Mouse (Mus musculus): ENCODE measurements around the gene Limd1. TPM values are rescaled to one million over a fixed set of nuclear protein-coding genes. Genes with fewer than 3 reads are reported as not detected.

The Limd1 gene
- polyA plus RNA-seq, 1 experiment from 2014 or later = 56.3 TPM

- no peaks in the 10 kb centered on the region for H3K27me3 ChIP-seq (ENCODE audit: control insufficient read depth, insufficient read depth, low read length)
- peak overlapping the region; percentile 67 for H3K4me2 ChIP-seq (replicated peaks; ENCODE audit: low read depth, low read length)
- peak overlapping the region; percentile 68 for H3K4me3 ChIP-seq (ENCODE audit: low read depth, low read length)
- WGBS = under 1% methylated on average over 28 of the region's 29 CpGs
- H3K9me3 ChIP-seq (ENCODE audit: control insufficient read depth, low read depth, low read length) = no peaks in the 10 kb centered on the region
- ATAC-seq (ENCODE audit: insufficient number of reproducible peaks, insufficient read depth, low FRiP score, low read depth) = peak; percentile 59
- peaks cover 36% of the 10 kb centered on the region for H3K4me1 ChIP-seq (ENCODE audit: control insufficient read depth, insufficient read depth, low read length)
- H3K9ac ChIP-seq (replicated peaks; ENCODE audit: low read depth, low read length) = no peak overlapping the region
- peaks cover 12% of the 10 kb centered on the region; the same call in 1 of the 2 replicates for H3K36me3 ChIP-seq (ENCODE audit: control insufficient read depth, insufficient read depth, low read length)
- 0 out of 2 replicates have a peak overlapping the region, but pooled peaks have one; percentile 33 for H3K27ac ChIP-seq (ENCODE audit: low read length)
These were observed 398 bp upstream of the Limd1 start for GRCm38 (mm10) chr9:123478031-123478585.

DNA sequence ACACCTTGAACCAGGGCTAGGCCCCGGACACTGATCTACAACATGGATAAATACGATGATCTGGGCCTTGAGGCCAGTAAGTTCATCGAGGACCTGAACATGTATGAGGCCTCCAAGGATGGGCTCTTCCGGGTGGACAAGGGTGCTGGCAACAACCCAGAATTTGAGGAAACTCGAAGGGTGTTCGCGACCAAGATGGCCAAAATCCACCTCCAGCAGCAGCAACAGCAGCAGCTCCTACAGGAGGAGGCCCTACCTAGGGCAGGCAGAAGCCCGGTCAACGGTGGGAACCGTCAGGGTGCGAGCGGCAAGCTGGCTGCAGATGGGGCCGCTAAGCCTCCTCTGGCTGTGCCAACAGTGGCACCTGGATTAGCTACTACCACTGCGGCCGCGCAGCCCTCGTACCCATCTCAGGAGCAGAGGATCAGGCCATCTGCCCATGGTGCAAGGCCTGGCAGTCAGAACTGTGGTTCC, 727 bp downstream of the Limd1 start:
- Histone ChIP-seq H3K27ac (ENCODE audit: low read length) (peak overlapping the region; percentile 80; the same call in 1 of the 2 replicates), H3K9me3 (ENCODE audit: control insufficient read depth, low read depth, low read length) (no peaks in the 10 kb centered on the region), H3K27me3 (ENCODE audit: control insufficient read depth, insufficient read depth, low read length) (no peaks in the 10 kb centered on the region), H3K9ac (replicated peaks; ENCODE audit: low read depth, low read length) (peak overlapping the region; percentile 65), H3K36me3 (ENCODE audit: control insufficient read depth, insufficient read depth, low read length) (peaks cover 14% of the 10 kb centered on the region), H3K4me2 (replicated peaks; ENCODE audit: low read depth, low read length) (peak overlapping the region; percentile 98), H3K4me1 (ENCODE audit: control insufficient read depth, insufficient read depth, low read length) (peaks cover 44% of the 10 kb centered on the region), H3K4me3 (ENCODE audit: low read depth, low read length) (peak overlapping the region; percentile 68)
- WGBS = 11% methylated on average over 17 of the region's 17 CpGs
- peak; percentile 14; the same call in 1 of the 2 replicates for ATAC-seq (ENCODE audit: insufficient number of reproducible peaks, insufficient read depth, low FRiP score, low read depth)

DNA sequence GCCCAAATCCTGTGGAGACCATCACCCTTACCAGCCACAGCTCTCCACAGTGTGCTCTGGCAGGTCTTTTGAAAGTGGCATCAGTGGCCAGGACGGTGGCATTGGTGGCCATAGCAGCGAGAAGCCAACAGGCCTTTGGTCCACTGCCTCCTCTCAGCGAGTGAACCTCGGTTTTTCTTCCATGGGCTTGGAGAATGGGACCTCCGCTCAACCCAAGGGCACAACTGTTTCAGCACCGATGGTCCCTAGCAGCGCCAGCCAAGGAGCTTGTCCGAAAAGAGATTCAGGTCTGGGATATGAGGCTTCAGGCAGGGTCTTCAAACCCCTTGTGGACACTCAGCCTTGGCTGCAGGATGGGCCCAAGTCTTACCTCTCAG, 1.4 kb downstream of the Limd1 start:
- 87% methylated on average over 8 of the region's 8 CpGs for WGBS
- Histone ChIP-seq H3K9ac (replicated peaks; ENCODE audit: low read depth, low read length) (peak overlapping the region; percentile 65), H3K4me2 (replicated peaks; ENCODE audit: low read depth, low read length) (peak overlapping the region; percentile 98), H3K27me3 (ENCODE audit: control insufficient read depth, insufficient read depth, low read length) (no peaks in the 10 kb centered on the region), H3K9me3 (ENCODE audit: control insufficient read depth, low read depth, low read length) (no peaks in the 10 kb centered on the region), H3K27ac (ENCODE audit: low read length) (no peak overlapping the region), H3K4me1 (ENCODE audit: control insufficient read depth, insufficient read depth, low read length) (peaks cover 44% of the 10 kb centered on the region), H3K36me3 (ENCODE audit: control insufficient read depth, insufficient read depth, low read length) (peaks cover 16% of the 10 kb centered on the region), H3K4me3 (ENCODE audit: low read depth, low read length) (peak overlapping the region; percentile 68)
- ATAC-seq (ENCODE audit: insufficient number of reproducible peaks, insufficient read depth, low FRiP score, low read depth) = no peak

- Histone ChIP-seq H3K9me3 (ENCODE audit: control insufficient read depth, low read depth, low read length) (no peaks in the 10 kb centered on the region), H3K27me3 (ENCODE audit: control insufficient read depth, insufficient read depth, low read length) (no peaks in the 10 kb centered on the region), H3K4me2 (replicated peaks; ENCODE audit: low read depth, low read length) (peak overlapping the region; percentile 98), H3K36me3 (ENCODE audit: control insufficient read depth, insufficient read depth, low read length) (peaks cover 16% of the 10 kb centered on the region), H3K27ac (ENCODE audit: low read length) (no peak overlapping the region), H3K4me1 (ENCODE audit: control insufficient read depth, insufficient read depth, low read length) (peaks cover 44% of the 10 kb centered on the region), H3K9ac (replicated peaks; ENCODE audit: low read depth, low read length) (0 out of 2 replicates have a peak overlapping the region, but pooled peaks have one; percentile 28), H3K4me3 (ENCODE audit: low read depth, low read length) (peak overlapping the region; percentile 68)
- ATAC-seq (ENCODE audit: insufficient number of reproducible peaks, insufficient read depth, low FRiP score, low read depth) = no peak
- 59% methylated on average over 18 of the region's 18 CpGs for WGBS
These were observed 1.9 kb downstream of the Limd1 start for GRCm38 (mm10) chr9:123480253-123480921.

- Histone ChIP-seq H3K9me3 (ENCODE audit: control insufficient read depth, low read depth, low read length) (no peaks in the 10 kb centered on the region), H3K4me2 (replicated peaks; ENCODE audit: low read depth, low read length) (peak overlapping the region; percentile 98), H3K27me3 (ENCODE audit: control insufficient read depth, insufficient read depth, low read length) (no peaks in the 10 kb centered on the region), H3K4me3 (ENCODE audit: low read depth, low read length) (peak overlapping the region; percentile 68), H3K27ac (ENCODE audit: low read length) (no peak overlapping the region), H3K36me3 (ENCODE audit: control insufficient read depth, insufficient read depth, low read length) (peaks cover 16% of the 10 kb centered on the region), H3K4me1 (ENCODE audit: control insufficient read depth, insufficient read depth, low read length) (peaks cover 44% of the 10 kb centered on the region), H3K9ac (replicated peaks; ENCODE audit: low read depth, low read length) (no peak overlapping the region)
- WGBS = 45% methylated on average over 7 of the region's 7 CpGs
- ATAC-seq (ENCODE audit: insufficient number of reproducible peaks, insufficient read depth, low FRiP score, low read depth) = peak; percentile 21; the same call in 1 of the 2 replicates
These were observed 2.6 kb downstream of the Limd1 start for GRCm38 (mm10) chr9:123481136-123481535.

DNA sequence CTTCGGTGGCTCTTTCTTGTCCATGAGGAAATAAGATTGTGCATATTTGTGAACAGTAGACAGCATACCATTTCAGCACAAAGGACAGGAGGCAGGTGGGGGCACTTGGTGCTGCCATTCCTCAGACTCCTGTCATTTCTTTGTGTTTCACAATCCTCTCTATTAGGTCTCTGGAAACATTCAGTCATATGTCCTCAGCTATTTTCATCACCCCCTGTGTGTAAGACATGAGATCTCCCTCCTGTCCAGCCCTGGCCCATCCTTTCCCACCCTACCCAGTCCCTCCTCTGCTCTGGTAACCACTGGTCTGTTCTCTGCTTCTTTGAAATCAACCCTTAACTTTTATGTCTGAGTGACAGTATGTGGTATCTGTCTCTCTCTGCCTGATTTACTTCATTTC, 5.1 kb downstream of the Limd1 start:
- Histone ChIP-seq H3K4me2 (replicated peaks; ENCODE audit: low read depth, low read length) (no peak overlapping the region), H3K9ac (replicated peaks; ENCODE audit: low read depth, low read length) (no peak overlapping the region), H3K9me3 (ENCODE audit: control insufficient read depth, low read depth, low read length) (no peaks in the 10 kb centered on the region), H3K4me1 (ENCODE audit: control insufficient read depth, insufficient read depth, low read length) (peaks cover 52% of the 10 kb centered on the region), H3K36me3 (ENCODE audit: control insufficient read depth, insufficient read depth, low read length) (peaks cover 16% of the 10 kb centered on the region), H3K4me3 (ENCODE audit: low read depth, low read length) (no peak overlapping the region), H3K27ac (ENCODE audit: low read length) (no peak overlapping the region), H3K27me3 (ENCODE audit: control insufficient read depth, insufficient read depth, low read length) (no peaks in the 10 kb centered on the region)
- no peak for ATAC-seq (ENCODE audit: insufficient number of reproducible peaks, insufficient read depth, low FRiP score, low read depth)
- 88% methylated on average over 1 of the region's 1 CpGs for WGBS

GRCm38 (mm10) chr9:123484830-123485229, 6.3 kb downstream of the Limd1 start:
- Histone ChIP-seq H3K9ac (replicated peaks; ENCODE audit: low read depth, low read length) (no peak overlapping the region), H3K4me2 (replicated peaks; ENCODE audit: low read depth, low read length) (no peak overlapping the region), H3K4me1 (ENCODE audit: control insufficient read depth, insufficient read depth, low read length) (peaks cover 48% of the 10 kb centered on the region), H3K27ac (ENCODE audit: low read length) (no peak overlapping the region), H3K27me3 (ENCODE audit: control insufficient read depth, insufficient read depth, low read length) (no peaks in the 10 kb centered on the region), H3K36me3 (ENCODE audit: control insufficient read depth, insufficient read depth, low read length) (peaks cover 16% of the 10 kb centered on the region), H3K9me3 (ENCODE audit: control insufficient read depth, low read depth, low read length) (no peaks in the 10 kb centered on the region), H3K4me3 (ENCODE audit: low read depth, low read length) (no peak overlapping the region)
- WGBS = 91% methylated on average over 3 of the region's 3 CpGs
- ATAC-seq (ENCODE audit: insufficient number of reproducible peaks, insufficient read depth, low FRiP score, low read depth) = no peak

- no peak for ATAC-seq (ENCODE audit: insufficient number of reproducible peaks, insufficient read depth, low FRiP score, low read depth)
- no peaks in the 10 kb centered on the region for H3K27me3 ChIP-seq (ENCODE audit: control insufficient read depth, insufficient read depth, low read length)
- H3K9me3 ChIP-seq (ENCODE audit: control insufficient read depth, low read depth, low read length) = no peaks in the 10 kb centered on the region
- H3K27ac ChIP-seq (ENCODE audit: low read length) = no peak overlapping the region
- 91% methylated on average over 4 of the region's 4 CpGs for whole genome bisulfite sequencing
- no peak overlapping the region for H3K4me2 ChIP-seq (replicated peaks; ENCODE audit: low read depth, low read length)
- peaks cover 48% of the 10 kb centered on the region for H3K4me1 ChIP-seq (ENCODE audit: control insufficient read depth, insufficient read depth, low read length)
- H3K36me3 ChIP-seq (ENCODE audit: control insufficient read depth, insufficient read depth, low read length) = peaks cover 16% of the 10 kb centered on the region
- H3K4me3 ChIP-seq (ENCODE audit: low read depth, low read length) = no peak overlapping the region
- H3K9ac ChIP-seq (replicated peaks; ENCODE audit: low read depth, low read length) = no peak overlapping the region
These were observed 7.1 kb downstream of the Limd1 start for GRCm38 (mm10) chr9:123485561-123485960.

All from stomach, embryonic 14.5 days (tissue).